Mouse (Mus musculus) megakaryocyte, embryonic 14.5 days (primary cell): Measurements from ENCODE around the gene Kcnn4.

Experiments used
- FLI1 ChIP-seq: IDR thresholded peaks from 2 replicates; pipeline ENCODE4 v1.6.1; 2012; ENCODE audit warnings: low read length, inconsistent platforms, mixed read lengths
- GATA1 ChIP-seq: IDR thresholded peaks from 3 replicates; pipeline ENCODE4 v1.6.1; 2012; ENCODE audit warnings: mixed read lengths, low read length, inconsistent platforms, borderline replicate concordance

GRCm38 (mm10) chr7:24427168-24427567 lies 57.1 kb downstream of the Kcnn4 start:
- TF ChIP-seq GATA1 (no peak), FLI1 (no peak)
